In genomic region chr19:47339165-47339564, GRCm38 (mm10) we compare ENCODE assay signal across 8 mouse cellular contexts.
DNase-seq lines count a peak whose midpoint lies in the region; ATAC-seq and TF ChIP-seq lines count a peak whose summit lies in the region.

No protein-coding gene starts in this region.

- H3K9me3 ChIP-seq in MEL (replicated peaks; ENCODE audit: insufficient read depth, low read length), result no peaks in the 10 kb centered on the region
- H3K9me3 ChIP-seq in forebrain, embryonic 13.5 days (replicated peaks), result no peaks in the 10 kb centered on the region

- no peaks in the 10 kb centered on the region for H3K27me3 ChIP-seq in MEL (ENCODE audit: control insufficient read depth in 1 of 2, insufficient read depth in 2 of 2, low read length in 2 of 2)
- peaks cover 38% of the 10 kb centered on the region for H3K27me3 ChIP-seq in forebrain, embryonic 13.5 days

- no peaks in the 10 kb centered on the region for H3K4me1 ChIP-seq in MEL (ENCODE audit: control insufficient read depth in 1 of 2, insufficient read depth in 2 of 2, low read length in 2 of 2)
- peaks cover 54% of the 10 kb centered on the region for H3K4me1 ChIP-seq in forebrain, embryonic 13.5 days

- intact Hi-C loops in heart, postnatal 36 days (cut with DNase I), result loop anchor here (1.0 to 2.0 kb wide), 3 partner anchors 24 to 164 kb away; no protein-coding TSS in a partner anchor

- TF ChIP-seq RAD21 in MEL (IDR thresholded peaks at IDR 0.05; ENCODE audit: low read depth, low read length), result peak; percentile 69

- H3K9ac ChIP-seq in MEL (ENCODE audit: control insufficient read depth, low read depth, low read length, poor library complexity, severe bottlenecking), result peak overlapping the region; percentile 31
- peak overlapping the region; percentile 56 for H3K9ac ChIP-seq in forebrain, embryonic 13.5 days

- whole genome bisulfite sequencing in forebrain, embryonic 13.5 days, result 1% methylated on average over 17 of the region's 17 CpGs

- peak; percentile 75 for DNase-seq in MEL (ENCODE audit: low read depth, low spot score)
- DNase-seq in heart, postnatal 36 days, result peak; percentile 88 to 90
- peak; percentile 52 for DNase-seq in layer of hippocampus, adult 9-11 months
- peak; percentile 86 for DNase-seq in lung, postnatal 14 days
- DNase-seq in retina, embryonic 14.5 days (ENCODE audit: low spot score), result peak; percentile 93
- DNase-seq in thymus, postnatal 25 days, result peak; percentile 73

- H3K4me3 ChIP-seq in MEL (ENCODE audit: control insufficient read depth in 1 of 2, insufficient read depth in 1 of 2, low read depth in 2 of 2, low read length in 2 of 2), result peak overlapping the region; percentile 51 to 90
- peak overlapping the region; percentile 35 for H3K4me3 ChIP-seq in forebrain, embryonic 13.5 days

- H3K79me2 ChIP-seq in MEL (ENCODE audit: control insufficient read depth, insufficient read depth, low read length, poor library complexity), result no peaks in the 10 kb centered on the region

- no peak for TF ChIP-seq POLR2A in MEL (IDR thresholded peaks at IDR 0.05; ENCODE audit: control insufficient read depth in 1 of 2, insufficient read depth in 1 of 2, low read depth in 1 of 2, low read length in 2 of 2, poor library complexity in 1 of 2)

- peak overlapping the region; percentile 67 for H3K4me2 ChIP-seq in forebrain, embryonic 13.5 days

- ATAC-seq in cerebellum, adult (ENCODE audit: insufficient number of reproducible peaks, low FRiP score, low TSS enrichment), result 0 out of 2 replicates have a peak, but pooled peaks have one; percentile 22
- no peak for ATAC-seq in forebrain, embryonic 13.5 days

- no peak overlapping the region for H3K27ac ChIP-seq in MEL (ENCODE audit: control insufficient read depth, low read depth, low read length)
- no peak overlapping the region for H3K27ac ChIP-seq in forebrain, embryonic 13.5 days

- H3K36me3 ChIP-seq in MEL (ENCODE audit: control insufficient read depth in 1 of 2, insufficient read depth in 2 of 2, low read length in 2 of 2), result no peaks in the 10 kb centered on the region
- no peaks in the 10 kb centered on the region for H3K36me3 ChIP-seq in forebrain, embryonic 13.5 days (ENCODE audit: poor library complexity, severe bottlenecking)

- peak; percentile 87 to 92 (median 90) for TF ChIP-seq CTCF in MEL (IDR thresholded peaks at IDR 0.05 in 2 of 3, conservative IDR thresholded peaks at IDR 0.05 in 1 of 3; ENCODE audit: control insufficient read depth in 1 of 3, insufficient read depth in 1 of 3, low read depth in 2 of 3, low read length in 3 of 3, poor library complexity in 1 of 3, severe bottlenecking in 1 of 3)

- no peak for TF ChIP-seq EP300 in MEL (IDR thresholded peaks at IDR 0.05; ENCODE audit: low read depth in 1 of 2, low read length in 2 of 2)

TF ChIP-seq in MEL, 35 proteins besides CTCF, POLR2A, EP300 and RAD21:
- TF ChIP-seq MXI1 (IDR thresholded peaks at IDR 0.05; ENCODE audit: low read depth, low read length) (0 out of 2 replicates have a peak, but pooled peaks have one; percentile 41), NELFE (IDR thresholded peaks at IDR 0.05; ENCODE audit: low read depth, low read length) (0 out of 2 replicates have a peak, but pooled peaks have one; percentile 20), SMC3 (IDR thresholded peaks at IDR 0.05; ENCODE audit: low read depth, low read length) (peak; percentile 63), ZC3H11A (IDR thresholded peaks at IDR 0.05; ENCODE audit: low read depth, low read length) (peak; percentile 46), GABPA (IDR thresholded peaks at IDR 0.05; ENCODE audit: low read depth, low read length) (no peak), UBTF (IDR thresholded peaks at IDR 0.05; ENCODE audit: borderline replicate concordance, insufficient read depth, low read depth, low read length) (no peak), E2F4 (IDR thresholded peaks at IDR 0.05; ENCODE audit: borderline replicate concordance, low read depth, low read length) (peak; percentile 25; the same call in 1 of the 2 replicates), TCF12 (IDR thresholded peaks at IDR 0.05; ENCODE audit: low read depth, low read length) (no peak), ZNF384 (IDR thresholded peaks at IDR 0.05; ENCODE audit: low read depth, low read length) (no peak), MEF2A (IDR thresholded peaks at IDR 0.05; ENCODE audit: extremely low read depth, insufficient replicate concordance, low read depth, low read length, poor library complexity, severe bottlenecking) (no peak), ETS1 (IDR thresholded peaks at IDR 0.05; ENCODE audit: low read depth, low read length) (no peak), HCFC1 (IDR thresholded peaks at IDR 0.05; ENCODE audit: low read depth, low read length) (no peak), MYC (IDR thresholded peaks at IDR 0.05; ENCODE audit: low read depth, low read length) (no peak), ELF1 (IDR thresholded peaks at IDR 0.05; ENCODE audit: low read depth, low read length) (0 out of 2 replicates have a peak, but pooled peaks have one; percentile 23), SIN3A (IDR thresholded peaks at IDR 0.05; ENCODE audit: low read length) (no peak), TBP (IDR thresholded peaks at IDR 0.05; ENCODE audit: low read depth, low read length) (no peak), ZMIZ1 (IDR thresholded peaks at IDR 0.05; ENCODE audit: low read depth, low read length) (no peak), JUND (IDR thresholded peaks at IDR 0.05; ENCODE audit: low read depth, low read length) (no peak), NRF1 (IDR thresholded peaks at IDR 0.05; ENCODE audit: insufficient read depth, low read depth, low read length, poor library complexity, severe bottlenecking) (no peak), CHD2 (IDR thresholded peaks at IDR 0.05; ENCODE audit: low read length) (no peak), POLR2AphosphoS5 (IDR thresholded peaks at IDR 0.05; ENCODE audit: borderline replicate concordance, low read depth, low read length) (no peak), USF2 (IDR thresholded peaks at IDR 0.05; ENCODE audit: borderline replicate concordance in 1 of 2, insufficient read depth in 1 of 2, low read depth in 1 of 2, low read length in 2 of 2) (no peak)
